Mouse (Mus musculus) gastrocnemius, postnatal 10 days (tissue): ENCODE data around the gene Igfl3. TPM values are rescaled to one million over a fixed set of nuclear protein-coding genes. Genes with fewer than 3 reads are reported as not detected.

Experiments used
- DNase-seq: peaks from one replicate; pipeline ENCODE4 v3.0.0; 2021; ENCODE audit warnings: mixed read lengths
- long read RNA-seq, 2 experiments: library from polyadenylated mRNA; stranded (forward); transcript quantifications; one replicate each; pipeline ENCODE4 v2.0.0; 2021
- total RNA-seq, 2 experiments: library from RNA; stranded (reverse); gene quantifications; 2 replicates each; pipeline ENCODE4 v1.2.3; 2021

Igfl3 gene
- not detected for total RNA-seq
- long read RNA-seq, experiment 1: 0 reads
- long read RNA-seq, experiment 2: 0 reads

- no peak for DNase-seq
Measured at GRCm38 (mm10) chr7:18176194-18176593, at the start of gene Igfl3. Gene Igfl3 (plus strand): TSS chr7:18176494.

GRCm38 (mm10) chr7:18210938-18211337 lies 34.6 kb downstream of the Igfl3 start:
- DNase-seq: no peak

- no peak for DNase-seq
Measured at GRCm38 (mm10) chr7:18214699-18215098, 38.4 kb downstream of the Igfl3 start.

Other genes starting within 250 kb of the Igfl3 start
- gene Ceacam11, start 204.4 kb upstream of the Igfl3 start, total RNA-seq: not detected
- not detected for gene Ceacam13, start 166.6 kb upstream of the Igfl3 start, total RNA-seq
- gene Ceacam12, start 110.6 kb upstream of the Igfl3 start, total RNA-seq: not detected
- not detected for gene Mill1, start 68.9 kb downstream of the Igfl3 start, total RNA-seq
- gene Psg18, start 178.5 kb downstream of the Igfl3 start, total RNA-seq: not detected